Mouse (Mus musculus) ES-Bruce4 (cell line): Measurements from ENCODE around the gene Otop2.

Source experiments
- CTCF ChIP-seq: IDR thresholded peaks from one replicate; pipeline ENCODE4 v1.8.1; 2011; ENCODE audit warnings: low read depth, low read length
- EP300 ChIP-seq: IDR thresholded peaks from 2 replicates; pipeline ENCODE4 v1.6.1; 2011; ENCODE audit warnings: low read depth, low read length; ENCODE audit not compliant: insufficient read depth
- POLR2A ChIP-seq: IDR thresholded peaks from one replicate; pipeline ENCODE4 v1.8.1; 2011; ENCODE audit warnings: low read length; ENCODE audit not compliant: insufficient read depth

GRCm38 (mm10) chr11:115364136-115364535, 57.2 kb downstream of the Otop2 start:
- TF ChIP-seq CTCF (no peak), POLR2A (no peak), EP300 (no peak)
